Mouse (Mus musculus) liver, embryonic 14.5 days (tissue): ENCODE measurements around the gene Zmynd19.

Experiments used
- CTCF ChIP-seq: IDR thresholded peaks from 2 replicates; pipeline ENCODE4 v1.5.1; 2016; ENCODE audit warnings: antibody characterized with exemption, low read depth, control low read depth
- EP300 ChIP-seq: IDR thresholded peaks from 2 replicates; pipeline ENCODE4 v1.6.1; 2016; ENCODE audit warnings: antibody characterized with exemption, low read depth

DNA sequence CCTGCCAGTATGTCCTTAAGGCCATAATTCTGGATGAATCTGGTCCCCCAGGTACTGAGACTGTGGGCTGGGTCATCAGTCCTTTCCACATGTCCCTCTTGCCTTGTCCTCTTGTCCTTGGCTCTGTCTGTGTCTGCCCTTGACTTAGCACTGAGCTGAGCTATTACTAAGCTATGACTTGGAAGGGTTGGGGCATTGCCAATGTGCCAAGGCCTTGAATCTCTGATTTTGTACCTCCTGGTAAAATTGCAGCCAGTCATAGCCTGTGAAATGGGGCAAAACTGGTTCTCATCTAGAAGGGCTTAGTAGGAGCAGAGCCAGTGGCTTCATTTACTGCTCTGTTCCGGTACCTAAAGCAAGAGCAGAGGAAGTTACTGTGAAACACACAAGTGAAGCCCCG lies 46.9 kb downstream of the Zmynd19 start:
- TF ChIP-seq CTCF = no peak
- TF ChIP-seq EP300 = no peak
